Mouse (Mus musculus) liver, embryonic 13.5 days (tissue): ENCODE measurements around the gene Esrrb. TPM values are rescaled to one million over a fixed set of nuclear protein-coding genes. Genes with fewer than 3 reads are reported as not detected.

Source experiments
- ATAC-seq: fragments of 200-750 bp; cut with Nextera tagmentation; 2 replicates; pipeline ENCODE4 v1.8.0; 2017; ENCODE audit warnings: low read depth, mild to moderate bottlenecking, moderate number of reproducible peaks, moderate library complexity
- DNase-seq: peaks from one replicate; pipeline ENCODE4 v3.0.0; 2022
- H3K27ac ChIP-seq: fragments of 300-500 bp; sonication (generic); 2 replicates; pipeline ENCODE4 v1.5.1; 2015; ENCODE audit warnings: moderate library complexity, mild to moderate bottlenecking, inconsistent platforms
- H3K27me3 ChIP-seq: fragments of 300-500 bp; sonication (generic); 2 replicates; pipeline ENCODE4 v1.6.1; 2015; ENCODE audit warnings: mild to moderate bottlenecking, inconsistent platforms
- H3K36me3 ChIP-seq: fragments of 300-500 bp; sonication (generic); 2 replicates; pipeline ENCODE4 v1.6.1; 2015; ENCODE audit warnings: mild to moderate bottlenecking, inconsistent platforms
- H3K4me1 ChIP-seq: fragments of 300-500 bp; sonication (generic); replicated peaks from 2 replicates; pipeline ENCODE4 v1.6.1; 2015; ENCODE audit warnings: inconsistent platforms
- H3K4me2 ChIP-seq: fragments of 300-500 bp; sonication (generic); 2 replicates; pipeline ENCODE4 v1.6.1; 2015; ENCODE audit warnings: inconsistent platforms, mild to moderate bottlenecking, moderate library complexity
- H3K4me3 ChIP-seq: fragments of 300-500 bp; sonication (generic); replicated peaks from 2 replicates; pipeline ENCODE4 v1.5.1; 2015; ENCODE audit warnings: mild to moderate bottlenecking, inconsistent platforms
- H3K9ac ChIP-seq: fragments of 300-500 bp; sonication (generic); 2 replicates; pipeline ENCODE4 v1.6.1; 2015; ENCODE audit warnings: mild to moderate bottlenecking, inconsistent platforms
- H3K9me3 ChIP-seq: fragments of 300-500 bp; sonication (generic); replicated peaks from 2 replicates; pipeline ENCODE4 v1.6.1; 2016; ENCODE audit warnings: inconsistent platforms
- WGBS: fragments of 180-500 bp; shearing (Covaris S2); methylation state at CpG from one replicate; pipeline ENCODE4 v1.1.7; 2015; ENCODE audit not compliant: insufficient replicate concordance; 5-methylcytosine and 5-hydroxymethylcytosine counted together
- polyA plus RNA-seq: library from polyadenylated mRNA; unstranded; fragments of >200 nt; fragmentation: Nextera tagmentation; extraction: Ambion mirVana; gene quantifications from 2 replicates; pipeline ENCODE4 v1.2.1, GENCODE M21; 2015

Esrrb gene
- polyA plus RNA-seq, 1 experiment from 2014 or later, result not detected

DNA sequence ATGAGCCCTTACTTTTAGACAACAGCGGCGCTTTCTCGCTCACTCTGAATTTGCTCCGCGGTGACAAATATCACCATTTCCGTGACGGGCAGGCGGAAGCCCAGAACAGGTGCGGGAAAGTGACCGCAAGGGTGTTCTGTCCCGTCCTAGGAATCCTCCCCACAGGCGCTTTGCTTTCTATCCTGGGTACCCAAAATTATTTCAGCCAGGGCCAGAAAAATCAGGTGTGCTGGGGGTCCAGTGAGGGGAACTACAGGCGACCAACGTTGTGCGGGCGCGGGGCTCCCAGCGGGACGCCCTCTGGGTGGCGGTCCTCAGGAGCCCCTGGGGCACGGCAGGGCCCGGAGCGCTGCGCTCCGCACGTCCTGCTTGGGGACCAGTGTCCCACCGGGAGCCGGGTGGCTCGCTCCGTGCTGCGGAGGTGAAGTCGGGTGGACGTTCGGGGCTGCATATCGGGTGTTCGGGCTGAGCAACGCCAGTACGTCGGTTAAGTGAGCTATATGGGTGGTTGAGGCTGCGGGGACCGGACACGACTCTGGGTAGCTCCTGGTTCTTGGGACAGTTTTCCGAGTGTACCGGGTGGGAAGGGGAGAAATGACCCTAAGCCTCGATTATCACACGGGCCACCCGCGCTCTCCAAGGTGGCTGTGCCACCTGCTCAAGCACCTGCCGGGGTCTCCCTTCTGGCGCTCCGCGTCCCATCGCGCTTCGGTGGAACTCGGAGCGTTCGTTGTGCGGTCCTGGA is 61.4 kb downstream of the Esrrb start:
- H3K4me1 ChIP-seq, result peaks cover 6% of the 10 kb centered on the region; the same call in 1 of the 2 replicates
- peaks cover 90% of the 10 kb centered on the region for H3K27me3 ChIP-seq
- no peak overlapping the region for H3K9ac ChIP-seq
- peak overlapping the region; percentile 44 for H3K4me3 ChIP-seq
- H3K36me3 ChIP-seq, result no peaks in the 10 kb centered on the region
- no peak for DNase-seq
- 3% methylated on average over 59 of the region's 59 CpGs for WGBS
- ATAC-seq, result no peak
- peak overlapping the region; percentile 54 for H3K4me2 ChIP-seq
- no peak overlapping the region for H3K27ac ChIP-seq
- H3K9me3 ChIP-seq, result no peaks in the 10 kb centered on the region

DNA sequence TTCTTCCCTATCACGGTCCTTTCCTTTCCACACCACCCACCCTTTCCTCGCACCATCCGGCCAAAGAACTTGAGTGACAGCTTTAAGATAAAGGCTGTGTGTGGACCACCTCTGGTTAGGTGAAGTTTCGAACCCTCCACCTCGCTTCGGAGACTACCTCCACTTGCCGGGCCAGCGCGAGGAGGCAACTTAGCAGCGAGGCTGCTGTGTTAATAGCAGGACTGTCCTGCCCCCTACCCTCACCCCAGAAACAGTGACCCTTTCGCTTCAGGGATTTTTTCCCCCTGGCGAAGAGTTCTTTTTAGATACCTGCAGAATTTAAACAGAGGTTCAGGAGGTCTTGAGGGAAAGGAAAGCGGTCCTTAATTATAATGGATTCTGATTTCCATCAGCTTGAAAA is 62.2 kb downstream of the Esrrb start:
- H3K9me3 ChIP-seq, result no peaks in the 10 kb centered on the region
- peaks cover 6% of the 10 kb centered on the region; the same call in 1 of the 2 replicates for H3K4me1 ChIP-seq
- peaks cover 84% of the 10 kb centered on the region for H3K27me3 ChIP-seq
- no peak overlapping the region for H3K27ac ChIP-seq
- no peak overlapping the region for H3K4me2 ChIP-seq
- no peak for ATAC-seq
- WGBS, result 7% methylated on average over 13 of the region's 13 CpGs
- H3K9ac ChIP-seq, result no peak overlapping the region
- no peak for DNase-seq
- no peaks in the 10 kb centered on the region for H3K36me3 ChIP-seq
- no peak overlapping the region for H3K4me3 ChIP-seq

DNA sequence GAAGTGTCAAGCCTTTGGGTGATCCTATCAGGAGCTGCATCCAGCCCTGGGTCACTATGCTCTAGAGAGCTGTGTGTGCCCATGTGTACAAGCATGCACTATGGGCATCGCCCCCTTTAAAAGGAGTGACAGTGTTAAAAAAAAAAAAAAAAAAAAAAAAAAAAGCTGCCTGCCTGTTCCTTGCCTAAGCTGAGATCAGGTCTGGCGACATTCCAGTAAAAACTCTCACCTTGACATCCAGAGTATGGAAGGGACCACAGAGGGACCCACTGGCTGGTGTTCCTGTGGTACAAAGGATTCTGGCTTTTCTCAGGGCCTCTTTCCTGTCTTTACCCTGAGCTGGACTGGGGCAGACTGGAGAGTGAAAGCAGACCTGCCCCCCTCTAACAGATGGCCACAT is 66.7 kb downstream of the Esrrb start:
- Histone ChIP-seq H3K36me3 (no peaks in the 10 kb centered on the region), H3K9me3 (no peaks in the 10 kb centered on the region), H3K9ac (no peak overlapping the region), H3K27me3 (peaks cover 42% of the 10 kb centered on the region), H3K4me2 (no peak overlapping the region), H3K4me1 (no peaks in the 10 kb centered on the region), H3K4me3 (no peak overlapping the region), H3K27ac (no peak overlapping the region)
- 53% methylated on average over 2 of the region's 2 CpGs for WGBS
- ATAC-seq, result no peak
- DNase-seq, result no peak

DNA sequence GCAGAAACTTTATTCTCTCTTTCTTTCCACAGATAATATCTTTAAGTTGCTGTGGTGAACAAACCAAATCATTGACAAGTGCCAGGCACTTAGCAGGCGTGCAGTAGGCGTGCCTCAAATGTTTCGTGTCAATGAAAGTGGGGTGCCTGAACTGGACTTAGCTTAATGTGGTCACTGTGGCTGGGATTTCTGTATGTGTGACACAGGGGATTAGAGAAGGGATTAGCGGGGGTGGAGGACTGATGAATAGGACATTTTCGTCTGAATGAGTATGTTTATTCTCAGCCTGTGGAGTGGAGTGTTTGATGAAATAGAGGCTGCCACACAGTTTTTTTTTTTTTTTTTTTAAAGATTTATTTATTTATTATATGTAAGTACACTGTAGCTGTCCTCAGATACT is 70.8 kb downstream of the Esrrb start:
- Histone ChIP-seq H3K36me3 (no peaks in the 10 kb centered on the region), H3K4me2 (no peak overlapping the region), H3K27me3 (peaks cover 3% of the 10 kb centered on the region), H3K4me1 (no peaks in the 10 kb centered on the region), H3K9me3 (no peaks in the 10 kb centered on the region), H3K9ac (no peak overlapping the region), H3K4me3 (no peak overlapping the region), H3K27ac (no peak overlapping the region)
- 57% methylated on average over 5 of the region's 5 CpGs for WGBS
- ATAC-seq, result no peak
- DNase-seq, result no peak

DNA sequence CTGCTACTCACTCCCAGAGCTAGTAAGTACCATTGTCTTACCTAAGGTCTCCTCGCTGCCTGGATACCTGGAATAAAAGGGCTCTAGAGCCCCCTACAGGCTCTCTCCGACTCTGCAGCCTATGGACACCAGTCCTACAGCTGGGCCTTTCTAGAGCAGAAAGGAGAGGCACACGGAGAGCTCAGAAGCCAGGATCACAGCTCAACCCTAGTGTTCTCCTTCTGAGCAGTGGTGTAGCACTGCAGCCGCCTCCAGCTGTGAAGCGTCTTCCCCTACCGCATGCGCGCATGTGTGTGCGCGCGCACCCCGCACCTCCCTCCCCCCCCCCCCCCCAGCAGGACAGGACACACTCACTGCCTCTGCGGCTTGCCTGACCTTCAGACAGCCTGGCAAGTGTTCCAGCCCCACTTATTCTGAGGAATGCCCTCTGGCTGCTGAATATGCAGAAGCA is 72.5 kb downstream of the Esrrb start:
- Histone ChIP-seq H3K9ac (no peak overlapping the region), H3K4me2 (peak overlapping the region; percentile 26; the same call in 1 of the 2 replicates), H3K27ac (no peak overlapping the region), H3K4me1 (no peaks in the 10 kb centered on the region), H3K9me3 (no peaks in the 10 kb centered on the region), H3K36me3 (no peaks in the 10 kb centered on the region), H3K4me3 (no peak overlapping the region), H3K27me3 (no peaks in the 10 kb centered on the region)
- DNase-seq (peak; percentile 5), ATAC-seq (no peak)
- 12% methylated on average over 12 of the region's 13 CpGs for WGBS

DNA sequence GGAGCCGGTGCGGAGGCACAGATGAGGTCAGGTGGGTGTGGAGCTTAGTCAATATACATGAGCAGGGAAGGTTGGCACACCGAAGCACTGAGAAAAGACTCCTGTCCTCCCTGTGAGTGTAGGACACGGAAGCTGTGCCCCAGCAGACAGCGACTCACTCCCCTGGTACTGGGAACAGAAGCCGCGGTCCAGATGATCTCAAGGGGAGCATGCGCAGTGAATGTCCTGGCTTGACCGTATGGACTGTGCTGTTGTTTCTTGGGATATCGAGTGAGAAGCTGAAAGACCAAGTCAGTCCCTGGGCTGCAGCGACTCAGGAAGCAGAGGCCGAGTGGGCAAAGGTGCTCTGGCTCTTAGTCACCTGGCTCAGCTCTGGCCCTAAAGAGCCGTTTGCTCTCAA is 74.7 kb downstream of the Esrrb start:
- no peaks in the 10 kb centered on the region for H3K27me3 ChIP-seq
- no peak for DNase-seq
- no peaks in the 10 kb centered on the region for H3K36me3 ChIP-seq
- no peak overlapping the region for H3K4me3 ChIP-seq
- H3K4me2 ChIP-seq, result no peak overlapping the region
- no peak overlapping the region for H3K9ac ChIP-seq
- H3K4me1 ChIP-seq, result no peaks in the 10 kb centered on the region
- ATAC-seq, result no peak
- 81% methylated on average over 13 of the region's 13 CpGs for WGBS
- H3K9me3 ChIP-seq, result no peaks in the 10 kb centered on the region
- no peak overlapping the region for H3K27ac ChIP-seq

DNA sequence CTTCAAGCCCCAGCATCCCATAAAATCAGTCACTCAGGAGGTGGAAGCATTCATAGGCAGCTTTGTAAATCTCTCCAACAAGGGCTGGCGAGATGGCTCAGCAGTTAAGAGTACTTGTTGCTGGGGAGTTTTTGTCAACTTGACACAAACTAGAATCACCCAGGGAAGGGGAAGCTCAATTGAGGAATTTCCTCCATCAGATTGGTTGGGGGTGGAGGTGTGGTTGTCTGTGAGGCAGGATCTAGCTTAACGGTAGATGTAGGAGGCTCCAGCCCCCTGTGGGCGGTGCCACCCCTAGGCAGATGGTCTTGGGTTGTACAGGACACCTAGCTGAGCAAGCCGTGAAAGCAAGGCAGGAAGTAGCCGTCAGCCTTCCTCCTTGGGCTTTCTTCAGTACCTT is 89.9 kb downstream of the Esrrb start:
- H3K4me3 ChIP-seq, result no peak overlapping the region
- no peaks in the 10 kb centered on the region for H3K4me1 ChIP-seq
- ATAC-seq (no peak), DNase-seq (no peak)
- no peak overlapping the region for H3K9ac ChIP-seq
- no peaks in the 10 kb centered on the region for H3K27me3 ChIP-seq
- WGBS, result 39% methylated on average over 5 of the region's 5 CpGs
- no peak overlapping the region for H3K27ac ChIP-seq
- H3K9me3 ChIP-seq, result no peaks in the 10 kb centered on the region
- H3K36me3 ChIP-seq, result no peaks in the 10 kb centered on the region
- no peak overlapping the region for H3K4me2 ChIP-seq

DNA sequence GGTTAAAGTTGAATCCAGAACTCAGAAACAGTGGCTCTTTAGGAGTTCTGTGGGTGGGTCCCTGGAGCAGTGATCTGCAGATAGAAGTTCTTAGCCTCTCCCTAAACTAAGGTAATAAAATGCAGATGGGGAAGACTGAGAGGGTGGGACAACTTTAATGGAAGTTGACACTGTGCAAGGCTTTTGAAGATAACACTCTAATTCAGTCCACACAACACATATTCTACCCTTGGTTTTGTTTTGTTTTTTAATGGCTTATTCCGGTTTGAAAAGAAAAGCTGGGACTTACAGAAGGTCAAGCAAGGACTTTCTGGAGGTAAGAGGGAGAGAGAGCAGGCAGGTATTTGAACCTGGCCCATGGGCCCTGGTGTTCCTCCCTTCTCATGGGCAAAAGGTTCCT is 94.1 kb downstream of the Esrrb start:
- H3K4me3 ChIP-seq, result no peak overlapping the region
- no peaks in the 10 kb centered on the region for H3K4me1 ChIP-seq
- DNase-seq (no peak), ATAC-seq (no peak)
- no peak overlapping the region for H3K27ac ChIP-seq
- H3K9ac ChIP-seq, result no peak overlapping the region
- no peaks in the 10 kb centered on the region for H3K9me3 ChIP-seq
- H3K4me2 ChIP-seq, result no peak overlapping the region
- WGBS, result 31% methylated on average over 1 of the region's 1 CpGs
- H3K36me3 ChIP-seq, result no peaks in the 10 kb centered on the region
- H3K27me3 ChIP-seq, result no peaks in the 10 kb centered on the region

- DNase-seq (no peak), ATAC-seq (no peak)
- Histone ChIP-seq H3K36me3 (no peaks in the 10 kb centered on the region), H3K4me1 (no peaks in the 10 kb centered on the region), H3K4me2 (no peak overlapping the region), H3K27ac (no peak overlapping the region), H3K27me3 (no peaks in the 10 kb centered on the region), H3K9me3 (no peaks in the 10 kb centered on the region), H3K4me3 (no peak overlapping the region), H3K9ac (no peak overlapping the region)
- WGBS, result 74% methylated on average over 9 of the region's 9 CpGs
These were observed 102.0 kb downstream of the Esrrb start for GRCm38 (mm10) chr12:86462742-86463470.

DNA sequence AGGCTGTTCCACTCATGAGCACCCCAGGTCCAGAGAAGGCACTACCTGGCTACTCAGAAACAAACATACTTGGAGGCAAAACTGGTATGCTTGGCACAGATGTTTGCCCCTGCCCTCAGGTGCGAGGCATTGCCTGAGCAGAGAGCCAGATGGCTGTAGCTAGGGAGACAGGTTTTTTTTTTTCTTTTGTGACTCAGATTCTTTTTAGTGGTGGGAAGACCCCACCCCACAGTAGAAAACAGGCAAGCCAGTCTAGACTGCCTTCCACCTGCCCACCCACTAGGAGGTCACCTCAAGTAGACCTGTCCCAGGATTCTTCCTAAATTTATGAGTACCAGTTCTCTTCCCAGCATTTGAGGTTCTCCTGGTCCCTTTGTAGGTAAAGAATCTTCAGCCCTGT is 103.5 kb downstream of the Esrrb start:
- Histone ChIP-seq H3K4me2 (no peak overlapping the region), H3K27me3 (no peaks in the 10 kb centered on the region), H3K27ac (no peak overlapping the region), H3K4me3 (no peak overlapping the region), H3K36me3 (no peaks in the 10 kb centered on the region), H3K9me3 (no peaks in the 10 kb centered on the region), H3K9ac (no peak overlapping the region), H3K4me1 (no peaks in the 10 kb centered on the region)
- ATAC-seq, result no peak
- WGBS, result 68% methylated on average over 1 of the region's 1 CpGs
- DNase-seq, result no peak

GRCm38 (mm10) chr12:86466180-86466579 is 105.3 kb downstream of the Esrrb start:
- Histone ChIP-seq H3K27me3 (peaks cover 4% of the 10 kb centered on the region; the same call in 1 of the 2 replicates), H3K9me3 (no peaks in the 10 kb centered on the region), H3K4me3 (no peak overlapping the region), H3K9ac (no peak overlapping the region), H3K36me3 (no peaks in the 10 kb centered on the region), H3K4me1 (no peaks in the 10 kb centered on the region), H3K27ac (no peak overlapping the region), H3K4me2 (no peak overlapping the region)
- WGBS, result 37% methylated on average over 4 of the region's 4 CpGs
- no peak for DNase-seq
- ATAC-seq, result no peak

- H3K9me3 ChIP-seq, result no peaks in the 10 kb centered on the region
- ATAC-seq (no peak), DNase-seq (no peak)
- H3K27me3 ChIP-seq, result peaks cover 4% of the 10 kb centered on the region; the same call in 1 of the 2 replicates
- no peak overlapping the region for H3K27ac ChIP-seq
- H3K4me1 ChIP-seq, result no peaks in the 10 kb centered on the region
- no peak overlapping the region for H3K4me2 ChIP-seq
- no peak overlapping the region for H3K9ac ChIP-seq
- WGBS, result 40% methylated on average over 23 of the region's 23 CpGs
- H3K36me3 ChIP-seq, result no peaks in the 10 kb centered on the region
- no peak overlapping the region for H3K4me3 ChIP-seq
These were observed 109.0 kb downstream of the Esrrb start for GRCm38 (mm10) chr12:86469919-86470318.
